Mouse (Mus musculus): Measurements from ENCODE around the gene Traf3ip1.
"Not testable (repeated sequence)": the region's sequence is repeated elsewhere in the genome, so short reads cannot be mapped to it uniquely, and the experiment has no call there.

The Traf3ip1 gene

DNA sequence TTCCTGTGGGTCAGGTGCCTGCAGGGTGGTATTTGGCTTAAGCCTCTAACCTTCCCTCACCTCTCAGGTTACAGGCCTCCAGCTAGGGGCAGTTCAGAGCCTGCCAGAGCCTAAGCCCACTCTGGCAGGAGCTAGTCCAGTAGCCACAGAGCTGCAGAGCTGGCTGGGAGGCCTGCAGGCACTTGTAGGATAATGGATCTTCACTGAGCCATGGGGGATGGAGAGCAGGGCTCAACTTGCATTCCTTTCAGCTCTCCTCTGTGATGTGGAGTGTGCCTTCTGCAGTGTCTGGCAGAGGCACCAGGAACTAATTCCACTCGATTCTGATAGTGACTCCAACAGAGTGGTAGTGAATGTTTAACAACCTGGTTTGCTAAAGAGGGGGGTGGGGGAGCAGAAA, 29.2 kb upstream of the Traf3ip1 start:
- no peak for DNase-seq (ENCODE audit: low spot score in 2 of 2)

GRCm38 (mm10) chr1:91466186-91466585, 28.3 kb upstream of the Traf3ip1 start:
- DNase-seq (ENCODE audit: low spot score in 2 of 2), result no peak

DNA sequence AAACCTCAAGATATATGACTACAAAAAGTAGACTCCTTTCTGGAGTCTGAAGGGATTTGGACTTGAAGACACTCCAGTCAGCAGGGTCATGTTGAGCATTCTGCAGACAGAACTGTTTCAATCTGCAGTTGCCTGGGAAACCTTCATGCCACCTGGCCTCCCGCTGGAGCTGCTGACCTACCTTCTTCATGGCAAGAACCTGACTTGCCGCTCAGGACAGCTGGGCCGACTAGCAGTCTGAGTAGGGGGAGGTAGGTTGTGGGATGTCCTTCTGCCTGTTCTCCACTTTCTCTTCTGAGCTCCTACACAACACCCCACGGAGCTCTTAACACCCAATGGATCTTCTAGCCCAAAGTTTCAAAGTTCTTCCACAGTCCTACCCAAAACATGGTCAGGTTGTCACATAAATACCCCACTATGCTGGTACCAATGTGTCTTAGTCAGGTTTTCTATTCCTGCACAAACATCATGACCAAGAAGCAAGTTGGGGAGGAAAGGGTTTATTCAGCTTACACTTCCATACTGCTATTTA, 24.5 kb upstream of the Traf3ip1 start:
- DNase-seq (ENCODE audit: low spot score in 2 of 2), result no peak

GRCm38 (mm10) chr1:91478145-91478544, 16.3 kb upstream of the Traf3ip1 start:
- DNase-seq (ENCODE audit: low spot score in 2 of 2), result not testable (repeated sequence)

DNA sequence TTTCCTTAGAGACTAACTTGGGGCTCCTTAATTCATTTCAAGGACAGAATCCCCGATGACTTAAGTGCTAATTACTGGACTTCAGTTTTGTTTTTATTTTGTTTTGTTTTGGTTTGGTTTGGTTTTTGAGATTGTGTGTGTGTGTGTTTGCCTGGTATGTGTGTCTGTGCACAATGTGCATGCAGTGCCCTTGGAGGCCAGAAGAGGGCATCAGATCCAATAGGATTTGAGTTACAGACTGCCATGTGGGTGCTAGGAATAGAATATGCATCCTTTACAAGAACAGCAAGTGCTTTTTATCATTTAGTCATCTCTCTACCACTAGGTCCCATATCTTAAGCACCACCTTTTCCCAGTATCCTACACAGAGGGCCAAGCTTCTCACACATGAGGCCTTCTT, 15.5 kb upstream of the Traf3ip1 start:
- no peak for DNase-seq (ENCODE audit: low spot score in 2 of 2)

- DNase-seq (ENCODE audit: low spot score in 2 of 2), result no peak
Observed at GRCm38 (mm10) chr1:91482616-91483211, 11.7 kb upstream of the Traf3ip1 start.

DNA sequence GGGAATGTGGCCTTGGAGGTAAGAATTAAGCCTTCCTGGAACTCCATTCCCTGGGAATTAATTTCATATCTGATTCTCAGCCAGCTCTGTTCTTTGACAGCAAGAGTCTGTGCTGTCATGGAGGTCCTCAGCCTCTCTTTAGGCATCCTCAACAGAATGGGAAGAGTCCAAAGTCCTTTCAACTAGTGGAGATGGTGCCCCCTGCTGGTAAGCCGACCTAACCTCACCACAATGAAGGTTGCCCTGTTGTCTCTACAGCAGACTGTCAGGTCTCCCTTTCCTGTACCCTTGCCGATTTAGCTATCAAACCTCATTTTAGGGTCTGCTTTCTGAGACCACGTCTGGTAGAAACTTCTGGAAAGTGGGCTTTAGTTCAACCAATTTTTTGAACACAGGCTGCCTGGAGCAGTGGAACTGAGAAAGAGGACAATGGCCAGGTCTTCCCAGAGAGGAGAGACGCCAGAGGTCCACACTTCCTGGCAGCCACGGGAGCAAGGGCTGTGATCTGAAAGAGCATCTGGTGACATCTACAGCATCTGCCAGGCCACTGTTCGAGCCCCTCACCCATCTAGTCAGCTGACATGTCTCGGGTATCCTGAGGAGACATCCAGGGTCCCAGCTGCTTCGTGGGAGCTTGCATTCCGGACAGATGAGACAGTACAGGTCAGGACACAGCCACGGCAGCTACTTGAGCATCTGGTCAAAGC, 11.0 kb upstream of the Traf3ip1 start:
- DNase-seq (ENCODE audit: low spot score in 2 of 2), result peak in 1 of 2 experiments; percentile 55

DNA sequence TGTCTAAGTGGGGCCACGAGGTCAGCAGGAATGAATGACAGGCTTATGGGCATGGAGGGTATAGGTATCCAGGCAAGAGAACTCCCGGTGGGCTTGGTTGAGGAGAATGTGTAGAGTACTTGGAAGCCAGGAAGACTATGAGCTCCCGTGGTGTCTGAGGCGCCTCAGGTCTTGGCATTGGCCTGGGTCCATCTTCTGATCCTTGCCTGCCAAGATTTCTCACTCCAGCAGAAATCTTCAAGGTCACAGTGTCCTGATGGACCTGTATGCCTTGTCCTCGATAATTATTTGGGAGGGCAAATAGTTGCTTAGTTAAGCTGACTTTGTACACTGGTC, 10.5 kb upstream of the Traf3ip1 start:
- DNase-seq (ENCODE audit: low spot score in 2 of 2), result no peak

GRCm38 (mm10) chr1:91485422-91485821, 9.0 kb upstream of the Traf3ip1 start:
- DNase-seq (ENCODE audit: low spot score in 2 of 2), result no peak

GRCm38 (mm10) chr1:91486165-91486564, 8.3 kb upstream of the Traf3ip1 start:
- DNase-seq (ENCODE audit: low spot score in 2 of 2), result no peak

DNA sequence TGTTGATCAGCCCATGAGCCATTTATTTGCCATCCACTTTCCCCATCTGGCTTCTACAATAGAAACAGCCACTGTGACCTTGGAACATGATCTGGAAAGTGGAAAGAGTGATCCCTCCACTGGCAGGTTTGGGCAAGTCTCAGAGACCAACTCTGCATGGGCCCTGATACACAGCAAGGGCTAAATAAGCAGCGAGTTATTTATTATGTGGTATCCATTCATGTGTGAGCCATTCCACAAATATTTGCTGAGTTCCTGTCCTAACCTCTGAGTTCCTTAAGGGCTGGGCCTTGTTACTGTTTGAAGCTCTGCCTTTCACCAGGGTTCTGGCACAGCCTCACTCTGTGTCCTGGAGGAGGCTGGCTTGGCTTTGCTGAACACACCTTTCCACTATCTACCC, 4.1 kb upstream of the Traf3ip1 start:
- no peak for DNase-seq (ENCODE audit: low spot score in 2 of 2)

DNA sequence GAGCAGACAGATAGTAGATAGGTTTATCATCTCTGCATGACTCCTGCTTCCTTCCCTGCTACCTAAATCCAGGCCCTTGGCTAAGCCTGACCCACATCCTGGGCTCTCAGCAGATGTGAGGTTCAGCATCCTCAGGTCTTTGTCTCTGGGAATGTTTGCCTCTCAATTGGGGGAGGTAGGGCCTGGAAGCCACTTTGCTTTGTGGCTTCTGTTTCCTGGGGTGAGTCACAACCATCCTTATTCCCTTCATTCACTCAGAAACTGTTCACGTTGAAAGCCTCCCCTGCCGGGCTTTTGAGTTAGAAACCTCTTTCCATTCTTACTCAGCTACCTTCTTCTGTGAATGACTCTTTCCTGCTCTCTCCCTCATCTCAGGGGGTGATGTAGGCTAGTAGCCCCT, 1.7 kb upstream of the Traf3ip1 start:
- no peak for DNase-seq (ENCODE audit: low spot score in 2 of 2)

DNA sequence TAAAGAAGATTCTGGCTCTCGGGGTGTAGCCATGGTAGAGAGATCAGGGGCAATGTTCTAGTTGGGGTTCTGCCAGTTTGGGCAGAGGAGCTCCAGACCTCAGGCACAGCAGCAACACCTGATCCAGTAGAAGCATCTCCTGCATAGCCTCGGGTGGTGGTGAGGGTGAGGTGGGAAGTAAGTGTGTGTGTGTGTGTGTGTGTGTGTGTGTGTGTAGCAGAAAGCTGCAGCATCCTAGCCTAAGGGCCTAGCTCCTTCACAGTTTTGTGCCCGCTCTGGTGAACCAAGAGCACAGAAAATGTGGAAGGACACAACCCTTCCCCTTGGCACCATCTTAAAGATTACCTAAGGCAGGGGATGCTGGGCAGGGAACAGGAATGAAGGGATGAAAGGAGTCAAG, 509 bp upstream of the Traf3ip1 start:
- no peak for DNase-seq (ENCODE audit: low spot score in 2 of 2)

- no peak for DNase-seq (ENCODE audit: low spot score in 2 of 2)
Observed at GRCm38 (mm10) chr1:91495321-91495720, 874 bp downstream of the Traf3ip1 start.

GRCm38 (mm10) chr1:91498579-91498978, 4.1 kb downstream of the Traf3ip1 start:
- no peak for DNase-seq (ENCODE audit: low spot score in 2 of 2)

DNA sequence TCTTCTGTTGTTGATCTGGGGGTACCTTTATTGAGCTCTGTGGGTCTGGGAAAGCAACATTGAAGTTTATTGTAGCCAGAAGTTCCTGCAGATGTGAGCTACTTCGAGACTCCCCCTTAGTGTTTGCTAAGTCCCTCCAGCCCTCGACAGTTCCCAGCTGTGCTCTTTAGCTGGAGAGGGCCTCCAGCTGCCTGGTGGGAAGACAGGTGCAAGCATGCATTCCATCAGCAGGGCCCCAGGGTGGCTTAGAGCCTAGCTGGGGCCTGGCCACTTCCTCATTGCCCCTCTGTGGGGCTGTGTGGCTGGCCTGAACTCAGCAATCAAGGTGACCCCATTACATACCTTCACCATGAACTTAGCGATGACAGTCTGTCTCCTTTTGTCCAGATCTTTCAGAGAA, 10.2 kb downstream of the Traf3ip1 start:
- no peak for DNase-seq (ENCODE audit: low spot score in 2 of 2)

DNA sequence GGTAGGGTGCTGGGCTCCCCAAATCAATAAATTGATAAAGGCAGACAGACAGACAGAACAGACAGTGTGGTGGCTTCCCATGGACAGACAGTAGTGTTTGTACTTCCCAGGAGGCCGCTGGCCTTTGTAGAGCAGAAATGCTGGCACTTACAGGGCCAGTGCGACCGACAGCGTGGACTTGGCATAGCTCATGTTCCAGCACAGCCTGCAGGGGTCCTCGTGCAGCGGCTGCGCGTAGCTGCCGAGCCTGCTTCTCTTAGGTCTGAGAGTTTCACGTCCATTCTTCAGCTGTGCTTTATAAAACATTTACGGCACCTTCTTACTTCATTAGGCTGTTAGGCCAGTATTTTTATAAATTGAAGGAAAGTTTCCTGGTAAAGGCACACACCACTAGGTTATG, 20.5 kb downstream of the Traf3ip1 start:
- no peak for DNase-seq (ENCODE audit: low spot score in 2 of 2)

GRCm38 (mm10) chr1:91515642-91516041, 21.2 kb downstream of the Traf3ip1 start:
- no peak for DNase-seq (ENCODE audit: low spot score in 2 of 2)

- peak in 1 of 2 experiments; percentile 57 for DNase-seq (ENCODE audit: low spot score in 2 of 2)
Observed at GRCm38 (mm10) chr1:91523759-91524158, 29.3 kb downstream of the Traf3ip1 start.

GRCm38 (mm10) chr1:91525838-91526237, 31.4 kb downstream of the Traf3ip1 start:
- DNase-seq (ENCODE audit: low spot score in 2 of 2), result no peak

DNA sequence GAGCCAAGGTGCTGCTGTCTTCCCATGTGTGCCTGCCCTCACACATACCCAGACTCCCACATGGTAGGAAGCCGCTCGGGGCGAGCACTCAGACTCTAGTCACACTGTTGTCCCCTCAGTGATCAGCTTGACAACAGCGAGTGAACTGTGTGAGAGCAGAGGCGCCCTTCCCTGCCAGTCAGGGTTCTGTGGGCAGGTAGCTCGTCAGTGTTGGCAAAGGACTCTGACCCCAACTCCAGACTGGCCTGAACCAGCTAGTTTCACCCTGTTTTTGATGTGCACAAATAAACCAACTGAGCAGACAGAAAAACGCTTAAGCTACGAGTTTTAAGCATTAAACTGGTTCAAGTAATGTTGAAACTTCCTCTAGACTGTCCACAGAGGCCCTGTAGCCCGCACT, 35.7 kb downstream of the Traf3ip1 start:
- DNase-seq (ENCODE audit: low spot score in 2 of 2), result no peak

DNA sequence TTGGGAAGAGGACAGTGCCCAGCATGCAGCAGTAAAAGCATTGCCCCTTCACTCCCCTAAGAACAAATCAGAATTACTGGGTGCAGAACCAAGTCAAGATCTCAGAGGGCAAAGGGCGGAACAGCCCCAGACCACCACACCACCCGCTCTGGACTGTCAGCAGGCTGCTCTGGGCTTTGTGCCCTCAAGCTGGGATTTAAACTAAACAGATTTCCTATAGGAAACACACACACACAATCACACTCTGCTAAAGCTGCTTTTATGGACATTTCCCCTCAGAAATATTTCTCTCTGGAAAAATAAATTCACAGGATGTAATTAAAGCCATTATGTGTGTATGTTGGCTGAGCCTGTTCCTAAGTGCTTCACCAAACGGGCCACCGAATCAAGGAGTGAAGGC, 37.8 kb downstream of the Traf3ip1 start:
- DNase-seq (ENCODE audit: low spot score in 2 of 2), result no peak

- DNase-seq (ENCODE audit: low spot score in 2 of 2), result no peak
Observed at GRCm38 (mm10) chr1:91532892-91533291, 38.4 kb downstream of the Traf3ip1 start.

DNA sequence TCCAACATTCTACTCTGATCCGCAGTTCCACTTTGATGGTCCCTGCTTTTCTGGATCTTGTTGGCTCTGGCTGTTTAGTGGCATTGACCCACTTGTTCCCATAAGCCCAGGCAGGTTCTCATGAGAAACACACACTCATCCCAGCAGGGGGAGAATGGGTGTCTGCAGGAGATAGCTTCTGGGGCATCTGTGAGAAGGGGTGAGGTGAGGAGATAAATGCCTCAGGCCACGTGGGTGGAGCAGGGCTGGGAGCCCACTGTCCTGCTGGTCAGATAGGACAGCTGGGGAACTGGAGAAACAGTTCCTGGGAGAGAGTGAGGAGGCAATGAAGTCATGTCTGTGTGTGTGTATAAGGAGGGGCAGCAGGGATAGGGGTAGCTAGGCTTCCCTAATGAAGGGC, 39.0 kb downstream of the Traf3ip1 start:
- no peak for DNase-seq (ENCODE audit: low spot score in 2 of 2)

Measured in frontal cortex, postnatal 10 days (tissue).